Mouse (Mus musculus) lung, postnatal 0 days (tissue): ENCODE data around the gene Pak4.

Experiments
- CTCF ChIP-seq: IDR thresholded peaks from 2 replicates; pipeline ENCODE4 v1.5.1; 2016; ENCODE audit warnings: antibody characterized with exemption, mild to moderate bottlenecking
- EP300 ChIP-seq: IDR thresholded peaks from 2 replicates; pipeline ENCODE4 v1.6.1; 2016; ENCODE audit warnings: antibody characterized with exemption, mild to moderate bottlenecking, control low read depth

DNA sequence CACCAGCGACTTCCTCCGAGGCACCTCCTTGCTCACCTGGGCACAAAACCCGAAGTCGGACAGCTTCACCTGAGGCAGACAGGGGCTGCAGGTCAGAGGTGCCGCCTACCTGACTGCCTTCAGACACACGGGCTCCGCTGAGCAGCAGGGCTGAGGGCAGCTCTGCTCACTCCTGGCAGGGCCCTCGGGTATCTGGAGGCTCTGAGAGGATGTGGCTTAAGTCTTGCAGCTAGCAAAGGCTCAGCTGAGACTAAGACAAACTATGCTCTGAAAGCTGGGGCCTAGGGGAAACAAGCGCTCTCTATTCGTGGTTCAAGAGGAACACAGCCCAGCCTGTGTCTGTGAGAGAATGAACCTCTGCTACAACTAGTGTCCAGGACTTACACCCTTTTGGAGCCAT lies 37.1 kb downstream of the Pak4 start:
- TF ChIP-seq EP300 (no peak), CTCF (no peak)
